Mouse (Mus musculus) thymus, postnatal 14 days (tissue): Measurements from ENCODE around the gene Plpp1.

ENCODE experiments used
- DNase-seq: peaks from one replicate; pipeline ENCODE4 v3.0.0; 2021

Gene Plpp1

GRCm38 (mm10) chr13:112773991-112774675 is 26.5 kb upstream of the Plpp1 start:
- no peak for DNase-seq

- DNase-seq = no peak
Measured at GRCm38 (mm10) chr13:112775856-112776255, 24.7 kb upstream of the Plpp1 start.

- no peak for DNase-seq
Measured at GRCm38 (mm10) chr13:112778407-112778806, 22.2 kb upstream of the Plpp1 start.

- no peak for DNase-seq
Measured at GRCm38 (mm10) chr13:112785305-112785704, 15.3 kb upstream of the Plpp1 start.

GRCm38 (mm10) chr13:112786142-112786541 is 14.4 kb upstream of the Plpp1 start:
- DNase-seq = no peak

- DNase-seq = no peak
Measured at GRCm38 (mm10) chr13:112786942-112787533, 13.6 kb upstream of the Plpp1 start.

GRCm38 (mm10) chr13:112790774-112791173 is 9.8 kb upstream of the Plpp1 start:
- no peak for DNase-seq

GRCm38 (mm10) chr13:112791906-112792305 is 8.7 kb upstream of the Plpp1 start:
- no peak for DNase-seq

GRCm38 (mm10) chr13:112798243-112798952 is 2.2 kb upstream of the Plpp1 start:
- no peak for DNase-seq

- DNase-seq = no peak
Measured at GRCm38 (mm10) chr13:112798953-112799305, 1.7 kb upstream of the Plpp1 start.

GRCm38 (mm10) chr13:112799721-112800241 is 811 bp upstream of the Plpp1 start:
- no peak for DNase-seq

- DNase-seq = no peak
Measured at GRCm38 (mm10) chr13:112801381-112802004, 901 bp downstream of the Plpp1 start.

- no peak for DNase-seq
Measured at GRCm38 (mm10) chr13:112803106-112803505, 2.5 kb downstream of the Plpp1 start.

GRCm38 (mm10) chr13:112803661-112804060 is 3.1 kb downstream of the Plpp1 start:
- no peak for DNase-seq

- no peak for DNase-seq
Measured at GRCm38 (mm10) chr13:112805529-112805928, 4.9 kb downstream of the Plpp1 start.

GRCm38 (mm10) chr13:112807936-112808667 is 7.5 kb downstream of the Plpp1 start:
- no peak for DNase-seq

GRCm38 (mm10) chr13:112809504-112810247 is 9.1 kb downstream of the Plpp1 start:
- DNase-seq = no peak

- no peak for DNase-seq
Measured at GRCm38 (mm10) chr13:112810248-112810645, 9.7 kb downstream of the Plpp1 start.

GRCm38 (mm10) chr13:112810751-112811150 is 10.2 kb downstream of the Plpp1 start:
- DNase-seq = no peak

GRCm38 (mm10) chr13:112811708-112812403 is 11.3 kb downstream of the Plpp1 start:
- DNase-seq = no peak

- DNase-seq = no peak
Measured at GRCm38 (mm10) chr13:112815996-112816395, 15.4 kb downstream of the Plpp1 start.
